Mouse (Mus musculus) kidney, embryonic 15.5 days (tissue): ENCODE results near the gene C9. TPM values are rescaled to one million over a fixed set of nuclear protein-coding genes. Genes with fewer than 3 reads are reported as not detected.

Experiments used
- ATAC-seq: fragments of 200-750 bp; cut with Nextera tagmentation; replicated peaks from 2 replicates; pipeline ENCODE4 v1.8.0; 2017; ENCODE audit warnings: moderate TSS enrichment; ENCODE audit not compliant: low FRiP score
- H3K27ac ChIP-seq: fragments of 300-500 bp; sonication (generic); 2 replicates; pipeline ENCODE4 v1.5.1; 2015; ENCODE audit warnings: mild to moderate bottlenecking, inconsistent platforms
- H3K27me3 ChIP-seq: fragments of 300-500 bp; sonication (generic); 2 replicates; pipeline ENCODE4 v1.6.1; 2015; ENCODE audit warnings: inconsistent platforms
- H3K36me3 ChIP-seq: fragments of 300-500 bp; sonication (generic); 2 replicates; pipeline ENCODE4 v1.6.1; 2015; ENCODE audit warnings: inconsistent platforms
- H3K4me1 ChIP-seq: fragments of 300-500 bp; sonication (generic); 2 replicates; pipeline ENCODE4 v1.6.1; 2015; ENCODE audit warnings: inconsistent platforms
- H3K4me2 ChIP-seq: fragments of 300-500 bp; sonication (generic); 2 replicates; pipeline ENCODE4 v1.6.1; 2015; ENCODE audit warnings: moderate library complexity, mild to moderate bottlenecking, inconsistent platforms
- H3K4me3 ChIP-seq: fragments of 300-500 bp; sonication (generic); replicated peaks from 2 replicates; pipeline ENCODE4 v1.5.1; 2015; ENCODE audit warnings: mild to moderate bottlenecking, inconsistent platforms
- H3K9ac ChIP-seq: fragments of 300-500 bp; sonication (generic); 2 replicates; pipeline ENCODE4 v1.6.1; 2015; ENCODE audit warnings: mild to moderate bottlenecking, inconsistent platforms
- H3K9me3 ChIP-seq: fragments of 300-500 bp; sonication (generic); replicated peaks from 2 replicates; pipeline ENCODE4 v1.6.1; 2016; ENCODE audit warnings: inconsistent platforms
- WGBS: fragments of 180-500 bp; shearing (Covaris S2); methylation state at CpG from one replicate; pipeline ENCODE4 v1.1.7; 2015; ENCODE audit warnings: mixed read lengths; 5-methylcytosine and 5-hydroxymethylcytosine counted together
- polyA plus RNA-seq: library from polyadenylated mRNA; unstranded; fragments of >200 nt; fragmentation: Nextera tagmentation; extraction: Ambion mirVana; gene quantifications from 2 replicates; pipeline ENCODE4 v1.2.1, GENCODE M21; 2015

Gene C9
- polyA plus RNA-seq: 0.08 and 0.13 TPM in 2 replicates

DNA sequence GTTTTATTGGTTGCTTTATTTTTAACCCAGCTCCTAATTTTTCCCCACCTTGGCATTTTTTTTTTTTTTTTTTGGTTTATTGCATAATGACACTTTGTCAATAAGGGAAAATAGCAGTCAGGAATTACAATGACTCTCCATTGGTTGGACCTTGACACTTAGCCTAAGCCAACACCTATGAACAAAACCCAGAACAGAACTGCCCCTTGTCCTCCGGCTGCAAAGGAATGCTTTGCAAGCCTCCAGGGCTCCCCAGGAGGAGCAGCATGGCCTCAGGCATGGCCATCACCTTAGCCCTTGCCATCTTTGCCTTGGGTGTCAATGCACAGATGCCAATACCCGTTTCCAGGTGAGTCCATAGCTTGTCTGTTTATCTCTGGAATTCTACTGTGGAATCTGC is at the start of gene C9:
TSS of gene C9 (plus strand) at position 193 of the 400 bp plus-strand sequence.
- Histone ChIP-seq H3K27me3 (no peaks in the 10 kb centered on the region; the same call in 1 of the 2 replicates), H3K4me2 (no peak within 1 kb of the TSS), H3K9ac (no peak within 1 kb of the TSS), H3K4me1 (peaks cover 20% of the 10 kb centered on the region), H3K27ac (no peak within 1 kb of the TSS), H3K36me3 (no peaks in the 10 kb centered on the region), H3K4me3 (no peak within 1 kb of the TSS), H3K9me3 (no peaks in the 10 kb centered on the region)
- WGBS: 76% methylated on average over 2 of the region's 2 CpGs
- ATAC-seq: no peak

DNA sequence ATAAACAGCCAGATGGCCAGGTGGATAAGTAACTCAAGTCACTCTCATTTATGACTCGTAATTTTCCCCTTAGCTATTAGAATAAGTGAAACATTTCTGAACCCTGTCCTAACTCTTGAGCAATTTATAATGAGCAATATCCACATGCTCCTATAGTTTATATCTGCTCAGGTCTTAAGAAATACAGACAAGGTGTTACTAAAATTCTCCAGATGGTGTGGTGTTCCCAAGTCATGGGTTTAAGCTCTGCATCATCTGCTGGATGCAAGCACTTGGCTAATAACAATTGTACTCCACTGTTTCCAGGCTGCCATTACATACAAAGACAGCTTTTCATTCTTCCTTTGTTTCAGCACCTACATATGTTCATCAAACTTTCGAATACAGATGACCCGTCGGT is 46.9 kb upstream of the C9 start:
- Histone ChIP-seq H3K4me1 (no peaks in the 10 kb centered on the region), H3K4me2 (no peak overlapping the region), H3K9me3 (no peaks in the 10 kb centered on the region), H3K27me3 (no peaks in the 10 kb centered on the region), H3K36me3 (peaks cover 10% of the 10 kb centered on the region), H3K27ac (no peak overlapping the region), H3K9ac (no peak overlapping the region), H3K4me3 (no peak overlapping the region)
- WGBS: 93% methylated on average over 4 of the region's 4 CpGs
- ATAC-seq: no peak

DNA sequence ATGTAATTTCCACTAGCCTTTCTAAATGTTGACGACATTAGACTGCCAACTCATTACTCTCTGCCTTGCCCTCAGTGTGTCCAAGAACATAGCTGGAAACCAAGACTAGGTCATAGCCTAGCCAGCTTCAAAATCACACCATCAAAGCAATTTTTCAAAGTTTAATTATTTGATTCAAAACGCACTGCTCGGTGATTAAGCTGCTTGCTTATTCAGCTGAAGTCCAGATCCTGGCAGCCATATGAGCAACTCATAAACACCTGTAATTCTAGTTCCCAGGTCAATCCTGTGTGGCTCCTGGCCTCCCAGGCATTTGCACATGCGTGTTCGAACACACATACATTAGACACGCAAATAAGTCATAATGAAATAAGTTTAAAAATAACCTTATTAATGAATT is 46.2 kb upstream of the C9 start:
- no peak overlapping the region for H3K9ac ChIP-seq
- H3K36me3 ChIP-seq: peaks cover 10% of the 10 kb centered on the region
- no peak overlapping the region for H3K27ac ChIP-seq
- 85% methylated on average over 6 of the region's 6 CpGs for WGBS
- no peaks in the 10 kb centered on the region for H3K27me3 ChIP-seq
- peaks cover under 1% of the 10 kb centered on the region; the same call in 1 of the 2 replicates for H3K4me1 ChIP-seq
- no peaks in the 10 kb centered on the region for H3K9me3 ChIP-seq
- no peak overlapping the region for H3K4me3 ChIP-seq
- no peak for ATAC-seq
- H3K4me2 ChIP-seq: no peak overlapping the region

DNA sequence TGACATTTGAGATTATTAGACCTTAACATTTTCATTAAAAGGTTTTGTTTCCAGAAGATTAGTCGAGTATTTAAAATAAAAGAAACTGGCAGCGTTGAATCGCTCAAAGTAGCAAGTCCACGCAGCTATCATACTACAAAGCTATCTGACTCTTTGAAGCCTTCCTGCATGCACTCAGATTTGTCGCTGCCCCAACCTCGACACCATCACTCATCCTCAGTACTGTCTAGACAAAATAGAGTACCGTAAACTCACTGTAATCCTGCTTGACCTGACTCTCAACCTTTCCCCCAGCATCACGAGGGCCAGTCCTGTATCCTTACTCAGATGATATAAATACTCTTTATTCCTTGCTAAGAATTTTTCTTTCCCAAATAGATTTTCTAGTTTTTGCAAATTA is 45.0 kb upstream of the C9 start:
- H3K27ac ChIP-seq: no peak overlapping the region

DNA sequence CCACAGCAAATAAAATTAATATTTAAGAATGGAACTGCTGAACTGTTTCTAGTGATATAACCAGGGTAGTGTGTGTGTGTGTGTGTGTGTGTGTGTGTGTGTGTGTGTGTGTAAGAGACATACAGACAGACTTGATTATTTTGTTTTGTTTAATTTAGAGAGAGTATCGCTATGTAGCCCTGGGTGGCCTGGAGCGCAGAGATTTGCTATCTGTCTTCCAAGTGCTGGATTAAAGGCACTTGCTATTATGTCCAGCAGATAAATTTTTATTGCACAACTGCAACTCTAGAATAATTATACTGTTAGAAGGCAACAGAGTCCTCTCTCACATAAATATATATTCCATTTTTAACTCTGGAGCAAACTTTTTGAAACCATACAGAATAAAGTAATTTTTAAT is 42.7 kb upstream of the C9 start:
- Histone ChIP-seq H3K36me3 (peaks cover 3% of the 10 kb centered on the region; the same call in 1 of the 2 replicates), H3K4me2 (no peak overlapping the region), H3K9ac (no peak overlapping the region), H3K4me3 (no peak overlapping the region), H3K4me1 (peaks cover 7% of the 10 kb centered on the region; the same call in 1 of the 2 replicates), H3K27ac (no peak overlapping the region), H3K27me3 (no peaks in the 10 kb centered on the region), H3K9me3 (no peaks in the 10 kb centered on the region)
- no peak for ATAC-seq
- WGBS: 78% methylated on average over 2 of the region's 2 CpGs

More for the DNA sequence above, 45.0 kb upstream of the C9 start:
- peaks cover 6% of the 10 kb centered on the region; the same call in 1 of the 2 replicates for H3K4me1 ChIP-seq
- H3K27me3 ChIP-seq: no peaks in the 10 kb centered on the region
- H3K4me2 ChIP-seq: no peak overlapping the region
- ATAC-seq: no peak
- 58% methylated on average over 8 of the region's 8 CpGs for WGBS
- H3K9ac ChIP-seq: no peak overlapping the region
- H3K36me3 ChIP-seq: peaks cover 10% of the 10 kb centered on the region
- no peak overlapping the region for H3K4me3 ChIP-seq
- H3K9me3 ChIP-seq: no peaks in the 10 kb centered on the region

DNA sequence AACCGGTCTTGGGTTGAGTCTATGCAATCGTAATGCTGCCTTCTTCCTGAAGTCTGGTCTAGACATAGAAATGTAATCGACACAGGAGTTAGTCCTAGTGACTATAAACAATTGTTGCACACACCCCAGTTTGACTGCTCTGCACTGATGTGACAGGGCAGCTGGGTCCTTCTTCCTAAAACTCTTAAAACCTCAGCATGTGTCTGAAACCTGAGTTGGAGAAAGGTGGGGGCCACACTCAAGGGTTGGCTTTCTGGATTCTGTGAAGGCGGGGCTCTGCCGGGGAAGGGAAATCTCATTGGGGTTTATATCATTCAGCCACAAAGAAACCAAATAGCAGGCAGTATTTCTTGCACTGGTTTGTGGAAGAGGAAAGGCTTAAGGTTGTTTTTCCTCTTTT is 41.0 kb upstream of the C9 start:
- peaks cover 7% of the 10 kb centered on the region; the same call in 1 of the 2 replicates for H3K4me1 ChIP-seq
- 0 out of 2 replicates have a peak, but pooled peaks have one; percentile 54 for ATAC-seq
- no peak overlapping the region for H3K4me3 ChIP-seq
- no peaks in the 10 kb centered on the region for H3K36me3 ChIP-seq
- no peaks in the 10 kb centered on the region for H3K9me3 ChIP-seq
- H3K9ac ChIP-seq: no peak overlapping the region
- WGBS: 59% methylated on average over 5 of the region's 5 CpGs
- no peak overlapping the region for H3K27ac ChIP-seq
- H3K27me3 ChIP-seq: no peaks in the 10 kb centered on the region
- no peak overlapping the region for H3K4me2 ChIP-seq

DNA sequence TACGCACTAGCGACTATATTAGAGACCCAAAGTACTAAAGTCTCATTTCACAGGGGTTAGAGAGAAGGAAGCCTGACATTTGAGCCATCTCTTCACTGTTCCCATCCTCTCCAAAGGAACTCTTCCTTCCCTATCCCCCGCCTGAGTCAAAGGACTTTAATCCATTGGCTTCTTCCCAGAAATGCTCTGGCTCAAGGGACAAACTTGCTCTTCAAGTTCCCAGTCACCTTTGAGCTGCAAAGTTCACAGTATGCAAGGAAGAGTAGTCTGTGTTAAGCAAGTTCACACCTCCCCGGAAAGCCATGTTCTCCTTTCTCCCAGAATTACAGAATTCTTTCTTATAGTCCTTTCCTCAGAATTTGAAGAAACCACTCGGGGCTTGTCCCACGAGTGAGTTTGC is 38.4 kb upstream of the C9 start:
- H3K27ac ChIP-seq: no peak overlapping the region
- no peak overlapping the region for H3K4me2 ChIP-seq
- H3K9ac ChIP-seq: no peak overlapping the region
- no peaks in the 10 kb centered on the region for H3K9me3 ChIP-seq
- H3K4me3 ChIP-seq: no peak overlapping the region
- WGBS: 88% methylated on average over 6 of the region's 6 CpGs
- H3K27me3 ChIP-seq: no peaks in the 10 kb centered on the region
- H3K4me1 ChIP-seq: peaks cover 7% of the 10 kb centered on the region; the same call in 1 of the 2 replicates
- no peak for ATAC-seq
- H3K36me3 ChIP-seq: no peaks in the 10 kb centered on the region

DNA sequence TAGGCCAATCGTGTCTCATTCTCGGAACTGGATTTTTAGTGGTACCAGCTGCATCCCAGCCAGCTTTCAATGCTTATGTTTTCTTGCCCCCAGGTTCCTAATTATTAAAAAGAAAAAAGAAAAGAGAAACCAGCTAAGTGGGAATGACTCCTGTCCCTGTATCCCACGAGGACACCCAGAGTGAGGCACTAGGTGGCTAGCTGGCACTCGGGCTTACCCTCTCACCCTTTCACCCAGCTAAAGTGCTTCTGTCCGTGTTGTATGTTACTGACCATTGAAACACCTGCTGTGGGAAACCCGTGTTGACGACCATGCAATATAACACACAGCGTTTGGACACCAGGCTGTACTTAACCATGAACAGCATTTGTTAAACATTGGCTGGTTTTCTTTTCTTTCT is 36.1 kb upstream of the C9 start:
- Histone ChIP-seq H3K4me1 (peaks cover 9% of the 10 kb centered on the region; the same call in 1 of the 2 replicates), H3K4me2 (no peak overlapping the region), H3K9ac (no peak overlapping the region), H3K27ac (no peak overlapping the region), H3K9me3 (no peaks in the 10 kb centered on the region), H3K4me3 (no peak overlapping the region), H3K36me3 (no peaks in the 10 kb centered on the region), H3K27me3 (no peaks in the 10 kb centered on the region)
- ATAC-seq: no peak
- 87% methylated on average over 8 of the region's 8 CpGs for WGBS

DNA sequence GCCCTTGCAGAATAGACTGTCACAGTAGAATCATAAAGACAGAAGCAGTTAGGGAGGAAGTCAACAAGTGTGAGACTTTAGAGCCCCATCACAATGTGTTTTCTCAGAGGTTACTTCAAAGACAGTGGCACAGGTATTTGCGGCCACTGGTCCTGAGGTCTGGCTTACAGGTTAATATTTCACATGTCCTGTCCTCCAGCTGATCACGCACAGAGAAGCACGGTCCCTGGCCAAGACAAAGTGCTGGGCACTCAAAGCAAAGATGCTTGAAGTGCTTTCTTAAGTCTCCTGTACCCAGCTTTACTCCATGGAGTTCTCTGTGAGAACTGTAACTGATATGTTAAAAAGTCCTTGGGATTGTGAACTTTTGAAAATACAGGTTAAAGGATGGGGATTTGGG is 35.0 kb upstream of the C9 start:
- Histone ChIP-seq H3K36me3 (no peaks in the 10 kb centered on the region), H3K4me3 (no peak overlapping the region), H3K27ac (no peak overlapping the region), H3K9me3 (no peaks in the 10 kb centered on the region), H3K4me1 (0 out of 2 replicates have a peak, but pooled peaks cover 6% of the 10 kb centered on the region), H3K9ac (no peak overlapping the region), H3K27me3 (no peaks in the 10 kb centered on the region), H3K4me2 (no peak overlapping the region)
- 68% methylated on average over 3 of the region's 3 CpGs for WGBS
- ATAC-seq: no peak

DNA sequence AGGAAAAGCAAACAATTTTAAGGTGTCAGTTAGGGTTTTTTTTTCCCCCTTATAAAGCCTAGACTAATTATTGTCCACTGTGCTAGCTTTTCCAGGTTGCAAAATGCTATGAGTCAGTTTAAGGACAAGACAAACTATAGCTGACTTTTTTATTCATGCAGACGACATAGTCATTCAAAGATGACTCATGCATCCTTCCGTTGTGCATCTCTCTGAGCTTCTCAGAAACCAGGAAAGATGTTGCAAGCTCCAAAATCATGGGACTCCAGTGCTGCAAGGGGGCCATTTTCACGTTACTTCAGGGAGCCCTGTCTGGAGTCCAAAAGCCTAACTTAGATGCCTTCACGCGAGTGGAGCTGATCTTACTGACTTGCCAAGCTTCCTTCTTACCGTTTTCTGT is 33.8 kb upstream of the C9 start:
- Histone ChIP-seq H3K27me3 (no peaks in the 10 kb centered on the region), H3K4me3 (no peak overlapping the region), H3K36me3 (no peaks in the 10 kb centered on the region), H3K9me3 (no peaks in the 10 kb centered on the region), H3K27ac (no peak overlapping the region), H3K9ac (no peak overlapping the region), H3K4me1 (0 out of 2 replicates have a peak, but pooled peaks cover 6% of the 10 kb centered on the region), H3K4me2 (no peak overlapping the region)
- WGBS: 84% methylated on average over 6 of the region's 6 CpGs
- ATAC-seq: no peak

DNA sequence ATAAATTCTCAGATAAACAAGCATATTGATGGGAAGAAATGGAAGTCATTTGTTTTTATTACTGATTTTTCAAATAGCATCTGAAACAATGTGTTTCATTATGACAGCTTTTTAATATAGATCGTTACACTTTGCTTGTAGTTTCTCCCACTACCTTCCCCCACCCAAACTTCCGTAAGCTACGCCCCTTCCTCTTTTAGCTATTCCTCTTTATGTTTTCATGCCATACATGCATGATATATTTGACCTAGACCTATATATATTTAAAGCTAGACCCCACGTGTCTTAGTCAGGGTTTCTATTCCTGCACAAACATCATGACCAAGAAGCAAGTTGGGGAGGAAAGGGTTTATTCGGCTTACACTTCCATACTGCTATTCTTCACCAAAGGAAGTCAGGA is 29.8 kb upstream of the C9 start:
- H3K27me3 ChIP-seq: no peaks in the 10 kb centered on the region
- H3K4me1 ChIP-seq: 0 out of 2 replicates have a peak, but pooled peaks cover 4% of the 10 kb centered on the region
- no peak for ATAC-seq
- no peak overlapping the region for H3K4me2 ChIP-seq
- H3K27ac ChIP-seq: no peak overlapping the region
- WGBS: 86% methylated on average over 5 of the region's 5 CpGs
- no peak overlapping the region for H3K4me3 ChIP-seq
- H3K9ac ChIP-seq: no peak overlapping the region
- H3K9me3 ChIP-seq: no peaks in the 10 kb centered on the region
- peaks cover 22% of the 10 kb centered on the region for H3K36me3 ChIP-seq

DNA sequence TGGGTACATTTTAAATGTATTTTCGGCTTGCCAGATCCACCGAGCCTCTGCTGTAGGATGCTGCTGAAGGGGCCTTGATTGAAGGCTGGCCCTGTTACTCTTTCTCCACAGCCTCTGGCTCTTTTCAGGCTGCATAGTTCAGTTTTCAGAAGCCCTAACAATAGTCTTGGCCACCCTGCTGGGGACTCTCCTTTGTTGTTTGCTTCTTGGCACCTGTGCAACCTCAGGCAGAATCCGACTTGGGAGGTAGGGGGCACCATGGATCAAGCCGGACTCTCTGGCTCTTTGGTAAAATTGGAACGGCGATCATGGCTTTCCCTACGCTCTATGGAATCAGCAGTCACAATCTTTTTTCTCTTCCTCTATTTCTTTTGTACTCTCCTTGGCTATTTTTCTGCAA is 13.3 kb upstream of the C9 start:
- Histone ChIP-seq H3K9me3 (no peaks in the 10 kb centered on the region), H3K27me3 (no peaks in the 10 kb centered on the region), H3K4me1 (0 out of 2 replicates have a peak, but pooled peaks cover 4% of the 10 kb centered on the region), H3K9ac (no peak overlapping the region), H3K4me3 (no peak overlapping the region), H3K27ac (0 out of 2 replicates have a peak overlapping the region, but pooled peaks have one; percentile 39), H3K36me3 (peaks cover 57% of the 10 kb centered on the region), H3K4me2 (no peak overlapping the region)
- 88% methylated on average over 7 of the region's 7 CpGs for WGBS
- ATAC-seq: no peak

DNA sequence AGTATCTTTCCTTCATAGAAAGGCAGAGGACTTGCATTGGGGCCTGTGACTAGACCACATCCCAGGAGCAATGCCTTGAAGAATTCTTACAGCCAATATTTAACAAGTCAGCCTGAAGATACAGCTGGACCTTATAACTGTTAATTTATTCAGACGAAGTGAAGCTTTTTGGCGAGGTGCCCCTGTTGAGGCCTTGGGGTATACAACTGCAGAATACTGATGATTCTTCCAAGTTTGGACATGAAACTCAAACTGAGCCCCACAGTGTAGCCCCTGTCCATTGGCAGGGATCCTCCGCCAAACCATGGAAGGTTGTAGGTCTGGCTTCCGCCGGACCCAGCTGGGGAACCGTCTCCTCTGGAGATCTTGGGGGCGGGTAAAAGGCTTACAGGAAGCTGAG is 12.7 kb upstream of the C9 start:
- 0 out of 2 replicates have a peak, but pooled peaks cover 4% of the 10 kb centered on the region for H3K4me1 ChIP-seq
- H3K27ac ChIP-seq: 0 out of 2 replicates have a peak overlapping the region, but pooled peaks have one; percentile 39
- ATAC-seq: peak; percentile 70
- H3K27me3 ChIP-seq: no peaks in the 10 kb centered on the region
- 65% methylated on average over 7 of the region's 7 CpGs for WGBS
- no peaks in the 10 kb centered on the region for H3K9me3 ChIP-seq
- no peak overlapping the region for H3K9ac ChIP-seq
- H3K4me2 ChIP-seq: no peak overlapping the region
- peaks cover 59% of the 10 kb centered on the region for H3K36me3 ChIP-seq
- H3K4me3 ChIP-seq: no peak overlapping the region
